Mouse (Mus musculus) liver, adult 2 months (tissue): ENCODE measurements around the gene Gys1.

ENCODE experiments used
- CTCF ChIP-seq: fragments of 200-500 bp; IDR thresholded peaks from 2 replicates; pipeline ENCODE4 v1.5.1; 2011; ENCODE audit warnings: low read depth, low read length, control low read depth
- POLR2A ChIP-seq: fragments of 200-500 bp; IDR thresholded peaks from 2 replicates; pipeline ENCODE4 v1.6.1; 2011; ENCODE audit warnings: low read length, control low read depth; ENCODE audit not compliant: insufficient read depth; ENCODE audit errors: extremely low read depth

DNA sequence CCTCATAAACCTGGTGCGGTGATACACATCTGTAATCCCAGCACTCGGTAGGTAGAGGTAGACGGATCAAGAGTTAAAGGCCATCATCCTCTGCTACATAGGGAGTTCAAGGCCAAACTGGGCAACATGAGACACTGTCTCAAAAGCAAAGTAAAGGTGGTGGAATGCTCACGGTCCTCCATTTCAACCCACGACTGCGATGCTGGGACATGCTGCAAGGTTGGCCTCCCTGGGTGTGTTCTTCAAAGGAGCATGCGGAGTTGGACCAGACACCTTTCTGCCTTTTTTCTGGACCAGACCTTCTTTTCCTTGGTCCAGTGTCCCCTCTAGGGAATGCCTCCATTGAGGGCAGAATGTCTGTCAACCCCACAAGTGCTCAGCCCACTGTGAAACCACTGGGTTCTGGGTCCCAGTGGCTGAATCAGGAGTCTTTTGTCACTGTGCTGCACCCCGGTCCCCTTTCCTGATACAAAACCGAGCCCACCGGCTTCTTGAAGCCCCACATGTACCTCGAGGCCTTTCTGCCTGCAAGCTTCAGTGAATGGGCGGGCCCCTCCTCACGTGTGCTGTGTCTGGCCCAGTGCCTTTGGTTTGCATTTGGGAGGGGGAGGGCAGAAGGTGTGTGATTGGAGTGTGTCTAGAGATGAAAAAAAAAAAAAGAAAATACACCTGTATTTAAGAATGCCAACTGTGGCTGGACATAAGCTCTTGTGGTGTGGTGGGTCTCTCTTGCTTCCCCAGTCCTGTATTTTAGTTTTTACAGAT lies 21.5 kb downstream of the Gys1 start:
- TF ChIP-seq POLR2A (peak; percentile 15; the same call in 1 of the 2 replicates), CTCF (no peak)
